Mouse (Mus musculus): ENCODE measurements around the gene Pola2.

DNA sequence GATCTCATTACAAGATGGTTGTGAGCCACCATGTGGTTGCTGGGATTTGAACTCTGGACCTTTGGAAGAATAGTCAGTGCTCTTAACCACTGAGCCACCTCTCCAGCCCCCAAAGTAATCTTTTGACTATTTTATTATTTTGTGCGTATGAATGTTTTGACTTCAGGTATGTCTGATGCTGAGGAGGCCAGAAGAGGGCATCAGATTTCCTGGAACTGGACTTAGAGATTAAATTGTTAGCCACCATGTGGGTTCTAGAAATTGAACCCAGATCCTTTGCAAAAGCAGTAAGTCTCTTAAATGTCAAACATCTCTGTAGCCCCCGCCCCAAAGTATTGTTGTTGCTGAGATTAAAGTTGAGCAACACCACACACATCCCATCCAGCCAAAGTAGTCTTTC is 1.9 kb upstream of the Pola2 start:
- TF ChIP-seq GATA1 (IDR thresholded peaks at IDR 0.05; ENCODE audit: low read length): no peak
- no peak for TF ChIP-seq TAL1 (IDR thresholded peaks at IDR 0.05; ENCODE audit: low read length)

All from erythroblast, embryonic 14.5 days (primary cell).